Mouse (Mus musculus): ENCODE measurements around the gene Cldn18. TPM values are rescaled to one million over a fixed set of nuclear protein-coding genes. Genes with fewer than 3 reads are reported as not detected.

Cldn18 gene
- total and polyA plus RNA-seq, 3 experiments: 0.27 TPM; not detected in 2

DNA sequence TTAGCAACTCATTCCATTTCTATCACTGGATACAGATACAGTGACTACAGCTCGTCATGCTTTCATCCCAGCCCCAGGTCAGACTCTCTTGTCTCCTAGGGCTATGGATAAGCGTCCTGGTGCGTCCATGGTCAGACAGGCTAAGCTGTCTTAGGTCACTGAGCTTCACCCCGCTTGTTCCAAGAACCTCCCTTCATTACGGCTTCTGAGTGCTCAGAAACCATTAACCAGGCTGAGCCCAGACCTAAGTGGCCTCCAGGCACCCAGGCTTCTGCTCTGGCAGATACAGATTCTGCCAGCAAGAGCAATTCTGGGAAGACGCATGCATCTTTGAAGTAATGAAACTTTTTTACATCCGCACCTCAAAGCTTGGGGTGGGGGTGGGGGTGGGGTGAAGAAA lies 26.7 kb downstream of the Cldn18 start:
- H3K4me3 ChIP-seq (ENCODE audit: low read depth, low read length): no peak overlapping the region
- peaks cover 14% of the 10 kb centered on the region for H3K9me3 ChIP-seq (replicated peaks)
- no peaks in the 10 kb centered on the region for H3K27me3 ChIP-seq (ENCODE audit: insufficient read depth, low read length)
- DNase-seq (ENCODE audit: low spot score): no peak
- TF ChIP-seq CTCF (IDR thresholded peaks at IDR 0.05; ENCODE audit: low read depth, low read length) (no peak), GATA1 (IDR thresholded peaks at IDR 0.05; ENCODE audit: borderline replicate concordance, low read length) (no peak), TAL1 (conservative IDR thresholded peaks at IDR 0.05; ENCODE audit: low read depth, low read length) (no peak), POLR2AphosphoS5 (IDR thresholded peaks at IDR 0.05; ENCODE audit: insufficient replicate concordance, low read depth, low read length) (no peak), GATA2 (IDR thresholded peaks at IDR 0.05; ENCODE audit: borderline replicate concordance, low read depth, low read length) (no peak)
- H3K36me3 ChIP-seq (replicated peaks): no peaks in the 10 kb centered on the region
- no peak for ATAC-seq (ENCODE audit: extremely low read depth, insufficient number of reproducible peaks, low FRiP score, poor library complexity, severe bottlenecking)
- H3K4me1 ChIP-seq (ENCODE audit: insufficient read depth, low read depth, low read length): no peaks in the 10 kb centered on the region

DNA sequence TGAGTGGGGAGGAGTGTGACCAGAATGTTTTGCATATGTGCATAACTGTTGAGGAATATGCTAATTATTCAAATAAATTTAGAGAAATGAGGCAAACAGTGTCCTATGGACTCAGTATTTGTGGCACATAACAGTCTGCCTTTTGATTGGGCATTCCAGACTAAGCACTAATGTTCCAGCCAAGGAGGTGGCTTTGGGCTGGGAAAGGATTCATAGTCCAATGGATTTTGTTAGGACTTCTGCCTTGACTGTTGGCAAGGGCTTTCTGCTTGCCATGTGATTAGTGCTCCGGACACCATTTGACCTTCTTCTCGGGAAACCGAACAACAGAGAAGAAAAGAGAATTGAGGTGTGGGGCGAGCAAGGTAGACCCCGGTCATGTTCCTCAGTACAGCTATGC lies 27.3 kb downstream of the Cldn18 start:
- H3K4me3 ChIP-seq (ENCODE audit: low read depth, low read length): no peak overlapping the region
- no peaks in the 10 kb centered on the region for H3K36me3 ChIP-seq (replicated peaks)
- ATAC-seq (ENCODE audit: extremely low read depth, insufficient number of reproducible peaks, low FRiP score, poor library complexity, severe bottlenecking): no peak
- no peak for DNase-seq (ENCODE audit: low spot score)
- H3K27me3 ChIP-seq (ENCODE audit: insufficient read depth, low read length): no peaks in the 10 kb centered on the region
- no peaks in the 10 kb centered on the region for H3K4me1 ChIP-seq (ENCODE audit: insufficient read depth, low read depth, low read length)
- TF ChIP-seq GATA1 (IDR thresholded peaks at IDR 0.05; ENCODE audit: borderline replicate concordance, low read length): no peak
- TF ChIP-seq GATA2 (IDR thresholded peaks at IDR 0.05; ENCODE audit: borderline replicate concordance, low read depth, low read length): no peak
- no peak for TF ChIP-seq TAL1 (conservative IDR thresholded peaks at IDR 0.05; ENCODE audit: low read depth, low read length)
- TF ChIP-seq POLR2AphosphoS5 (IDR thresholded peaks at IDR 0.05; ENCODE audit: insufficient replicate concordance, low read depth, low read length): no peak
- TF ChIP-seq CTCF (IDR thresholded peaks at IDR 0.05; ENCODE audit: low read depth, low read length): no peak
- H3K9me3 ChIP-seq (replicated peaks): peaks cover 12% of the 10 kb centered on the region

- Histone ChIP-seq H3K9me3 (replicated peaks) (peaks cover 6% of the 10 kb centered on the region; the same call in 1 of the 2 replicates), H3K4me1 (ENCODE audit: insufficient read depth, low read depth, low read length) (no peaks in the 10 kb centered on the region), H3K36me3 (replicated peaks) (no peaks in the 10 kb centered on the region), H3K4me3 (ENCODE audit: low read depth, low read length) (no peak overlapping the region), H3K27me3 (ENCODE audit: insufficient read depth, low read length) (no peaks in the 10 kb centered on the region)
- ATAC-seq (ENCODE audit: extremely low read depth, insufficient number of reproducible peaks, low FRiP score, poor library complexity, severe bottlenecking): no peak
- no peak for DNase-seq (ENCODE audit: low spot score)
- no peak for TF ChIP-seq GATA2 (IDR thresholded peaks at IDR 0.05; ENCODE audit: borderline replicate concordance, low read depth, low read length)
- no peak for TF ChIP-seq TAL1 (conservative IDR thresholded peaks at IDR 0.05; ENCODE audit: low read depth, low read length)
- no peak for TF ChIP-seq POLR2AphosphoS5 (IDR thresholded peaks at IDR 0.05; ENCODE audit: insufficient replicate concordance, low read depth, low read length)
- TF ChIP-seq CTCF (IDR thresholded peaks at IDR 0.05; ENCODE audit: low read depth, low read length): no peak
- TF ChIP-seq GATA1 (IDR thresholded peaks at IDR 0.05; ENCODE audit: borderline replicate concordance, low read length): no peak
Observed at GRCm38 (mm10) chr9:99685536-99686231, 31.4 kb downstream of the Cldn18 start.

DNA sequence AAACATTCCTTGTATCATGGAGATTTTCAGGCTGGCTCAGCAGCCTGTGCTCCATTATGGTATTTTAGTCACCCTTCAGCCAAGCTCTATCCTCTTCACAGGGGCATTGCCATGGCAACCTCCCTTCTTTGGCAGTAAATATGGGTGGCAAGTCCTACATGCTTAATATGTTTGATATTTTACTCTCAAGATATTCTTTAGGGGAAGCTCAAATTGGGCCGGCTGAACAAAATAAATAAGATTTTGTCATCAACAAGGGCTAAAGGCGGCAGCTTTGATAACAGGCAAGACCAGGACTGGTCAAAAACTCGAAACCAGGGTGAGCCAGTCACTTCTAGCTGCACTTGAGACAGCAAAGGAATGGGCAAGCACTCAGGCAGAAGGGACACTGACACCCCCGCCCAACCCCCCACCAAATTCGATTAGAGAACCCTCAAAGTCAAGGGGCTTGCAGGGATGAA lies 32.0 kb downstream of the Cldn18 start:
- H3K4me3 ChIP-seq (ENCODE audit: low read depth, low read length): no peak overlapping the region
- no peak for TF ChIP-seq CTCF (IDR thresholded peaks at IDR 0.05; ENCODE audit: low read depth, low read length)
- TF ChIP-seq POLR2AphosphoS5 (IDR thresholded peaks at IDR 0.05; ENCODE audit: insufficient replicate concordance, low read depth, low read length): no peak
- no peak for TF ChIP-seq TAL1 (conservative IDR thresholded peaks at IDR 0.05; ENCODE audit: low read depth, low read length)
- TF ChIP-seq GATA2 (IDR thresholded peaks at IDR 0.05; ENCODE audit: borderline replicate concordance, low read depth, low read length): no peak
- no peak for TF ChIP-seq GATA1 (IDR thresholded peaks at IDR 0.05; ENCODE audit: borderline replicate concordance, low read length)
- peaks cover 2% of the 10 kb centered on the region; the same call in 1 of the 2 replicates for H3K9me3 ChIP-seq (replicated peaks)
- DNase-seq (ENCODE audit: low spot score): no peak
- no peaks in the 10 kb centered on the region for H3K36me3 ChIP-seq (replicated peaks)
- H3K27me3 ChIP-seq (ENCODE audit: insufficient read depth, low read length): no peaks in the 10 kb centered on the region
- no peaks in the 10 kb centered on the region for H3K4me1 ChIP-seq (ENCODE audit: insufficient read depth, low read depth, low read length)
- no peak for ATAC-seq (ENCODE audit: extremely low read depth, insufficient number of reproducible peaks, low FRiP score, poor library complexity, severe bottlenecking)

DNA sequence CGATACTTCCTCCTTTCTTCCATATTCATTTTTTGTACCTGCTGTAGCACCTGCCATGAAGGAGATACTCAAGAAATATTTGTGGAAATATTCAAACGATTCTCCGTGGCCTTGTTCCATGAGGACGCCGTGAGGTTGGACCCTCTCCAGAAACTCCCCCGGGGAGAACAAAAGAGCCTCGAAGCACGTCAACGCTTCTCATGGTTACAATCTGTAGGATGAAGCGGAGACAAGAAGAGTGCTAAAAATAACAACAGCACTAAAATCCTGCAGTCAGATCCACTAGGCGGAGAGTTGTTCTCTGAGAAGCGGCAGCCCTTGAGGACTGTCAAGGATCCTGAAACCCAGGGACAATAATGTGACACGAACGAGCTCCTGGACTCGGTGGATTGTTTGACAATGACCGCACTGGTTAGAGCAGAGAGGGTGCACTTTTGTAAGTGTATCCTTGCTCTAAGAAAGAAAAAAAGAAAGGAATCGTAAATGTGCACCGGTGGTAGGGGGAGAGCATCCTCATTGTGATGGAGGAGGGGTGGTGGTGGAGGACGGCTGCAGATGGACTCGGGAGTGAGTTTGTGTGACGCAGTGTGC lies 35.0 kb downstream of the Cldn18 start:
- H3K27me3 ChIP-seq (ENCODE audit: insufficient read depth, low read length): no peaks in the 10 kb centered on the region
- no peak for TF ChIP-seq GATA2 (IDR thresholded peaks at IDR 0.05; ENCODE audit: borderline replicate concordance, low read depth, low read length)
- TF ChIP-seq GATA1 (IDR thresholded peaks at IDR 0.05; ENCODE audit: borderline replicate concordance, low read length): no peak
- no peak for TF ChIP-seq POLR2AphosphoS5 (IDR thresholded peaks at IDR 0.05; ENCODE audit: insufficient replicate concordance, low read depth, low read length)
- no peak for TF ChIP-seq TAL1 (conservative IDR thresholded peaks at IDR 0.05; ENCODE audit: low read depth, low read length)
- TF ChIP-seq CTCF (IDR thresholded peaks at IDR 0.05; ENCODE audit: low read depth, low read length): no peak
- no peak overlapping the region for H3K4me3 ChIP-seq (ENCODE audit: low read depth, low read length)
- no peaks in the 10 kb centered on the region for H3K9me3 ChIP-seq (replicated peaks)
- ATAC-seq (ENCODE audit: extremely low read depth, insufficient number of reproducible peaks, low FRiP score, poor library complexity, severe bottlenecking): no peak
- no peaks in the 10 kb centered on the region for H3K36me3 ChIP-seq (replicated peaks)
- DNase-seq (ENCODE audit: low spot score): no peak
- H3K4me1 ChIP-seq (ENCODE audit: insufficient read depth, low read depth, low read length): no peaks in the 10 kb centered on the region

- Histone ChIP-seq H3K4me3 (ENCODE audit: low read depth, low read length) (no peak overlapping the region), H3K4me1 (ENCODE audit: insufficient read depth, low read depth, low read length) (no peaks in the 10 kb centered on the region), H3K36me3 (replicated peaks) (no peaks in the 10 kb centered on the region), H3K27me3 (ENCODE audit: insufficient read depth, low read length) (no peaks in the 10 kb centered on the region), H3K9me3 (replicated peaks) (no peaks in the 10 kb centered on the region)
- ATAC-seq (ENCODE audit: extremely low read depth, insufficient number of reproducible peaks, low FRiP score, poor library complexity, severe bottlenecking) (no peak), DNase-seq (ENCODE audit: low spot score) (no peak)
- TF ChIP-seq POLR2AphosphoS5 (IDR thresholded peaks at IDR 0.05; ENCODE audit: insufficient replicate concordance, low read depth, low read length) (no peak), CTCF (IDR thresholded peaks at IDR 0.05; ENCODE audit: low read depth, low read length) (no peak), TAL1 (conservative IDR thresholded peaks at IDR 0.05; ENCODE audit: low read depth, low read length) (no peak), GATA1 (IDR thresholded peaks at IDR 0.05; ENCODE audit: borderline replicate concordance, low read length) (no peak), GATA2 (IDR thresholded peaks at IDR 0.05; ENCODE audit: borderline replicate concordance, low read depth, low read length) (no peak)
Observed at GRCm38 (mm10) chr9:99675714-99676113, 41.4 kb downstream of the Cldn18 start.
